Mouse (Mus musculus): ENCODE data around the gene Pitpnm1. TPM values are rescaled to one million over a fixed set of nuclear protein-coding genes. Genes with fewer than 3 reads are reported as not detected.

The Pitpnm1 gene
- total RNA-seq, 2 experiments from 2014 or later = 2.8 to 5.7 TPM

GRCm38 (mm10) chr19:4068717-4069410, 30.9 kb upstream of the Pitpnm1 start:
- no peak for DNase-seq

GRCm38 (mm10) chr19:4070311-4070710, 29.5 kb upstream of the Pitpnm1 start:
- no peak for DNase-seq

- DNase-seq = no peak
Observed at GRCm38 (mm10) chr19:4070756-4071155, 29.0 kb upstream of the Pitpnm1 start.

DNA sequence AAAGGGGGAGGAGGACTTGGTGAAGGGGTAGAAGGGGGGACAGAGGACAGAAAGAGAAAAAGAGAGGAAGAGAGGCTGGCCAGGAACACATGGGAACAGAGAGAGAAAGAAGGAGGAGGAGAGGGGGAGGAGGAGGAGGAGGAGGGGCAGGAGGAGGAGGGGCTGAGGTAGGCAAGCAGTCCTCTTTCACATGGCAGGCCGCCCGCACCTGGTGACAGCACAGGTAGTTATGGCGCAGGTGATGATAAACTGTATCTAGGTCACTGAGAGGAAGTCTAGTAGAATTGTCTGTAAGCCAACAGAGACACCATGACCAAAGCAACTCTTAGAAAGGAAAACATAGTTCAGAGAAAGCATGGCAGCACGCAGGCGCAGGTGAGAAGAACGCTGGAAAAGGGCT, 28.4 kb upstream of the Pitpnm1 start:
- DNase-seq = no peak

DNA sequence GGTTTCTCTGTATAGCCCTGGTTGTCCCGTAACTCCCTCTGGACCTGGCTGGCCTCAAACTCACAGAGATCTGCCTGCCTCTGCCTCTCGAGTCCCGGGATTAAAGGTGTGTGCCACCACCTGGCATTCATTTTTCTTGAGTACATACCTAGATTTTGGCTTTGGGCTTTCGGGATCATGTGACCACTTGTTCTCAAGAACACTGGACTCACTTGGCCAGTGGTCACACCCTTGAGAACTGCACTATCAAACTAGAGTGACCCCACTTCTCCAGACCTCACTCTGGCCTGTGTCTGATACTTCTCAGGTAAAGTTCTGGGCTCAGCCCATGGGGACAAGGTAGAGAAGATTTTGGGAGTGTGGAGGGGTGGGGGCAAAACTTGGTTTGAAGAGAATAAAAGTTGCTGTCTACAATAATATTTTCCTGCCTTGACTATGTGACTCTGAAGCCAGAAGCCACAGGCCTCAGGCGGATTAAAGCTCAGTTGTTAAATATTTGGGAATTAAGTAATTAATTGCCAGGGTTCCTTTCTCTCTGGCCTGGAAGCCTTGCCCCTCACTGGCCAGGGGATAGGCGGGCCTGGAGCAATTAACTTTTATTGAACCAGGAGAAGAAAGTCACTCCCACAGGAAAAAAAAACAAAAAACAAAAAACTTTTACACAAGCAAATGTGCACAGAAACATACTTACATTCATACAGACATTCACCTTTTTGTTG, 26.9 kb upstream of the Pitpnm1 start:
- no peak for DNase-seq

- DNase-seq = no peak
Observed at GRCm38 (mm10) chr19:4075531-4075930, 24.3 kb upstream of the Pitpnm1 start.

DNA sequence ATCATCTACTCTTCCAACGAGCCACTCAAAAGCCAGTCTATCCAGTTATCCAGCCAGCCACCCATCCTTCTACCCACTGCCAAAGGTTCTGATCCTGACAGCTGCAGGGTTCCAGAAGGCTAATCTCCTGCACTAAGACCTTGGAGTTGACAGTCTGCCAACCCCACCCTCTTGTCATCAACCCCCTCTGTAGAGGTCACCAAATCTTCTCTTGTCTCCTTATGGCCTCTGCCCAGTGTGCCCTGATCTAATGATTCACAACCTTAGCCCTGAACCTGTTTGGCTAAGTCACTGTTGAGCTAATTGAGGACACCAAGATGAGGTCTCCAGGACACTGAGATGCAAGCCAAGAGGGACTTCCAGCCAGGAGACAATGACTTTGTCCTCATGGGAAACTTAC, 20.2 kb upstream of the Pitpnm1 start:
- no peak for DNase-seq

DNA sequence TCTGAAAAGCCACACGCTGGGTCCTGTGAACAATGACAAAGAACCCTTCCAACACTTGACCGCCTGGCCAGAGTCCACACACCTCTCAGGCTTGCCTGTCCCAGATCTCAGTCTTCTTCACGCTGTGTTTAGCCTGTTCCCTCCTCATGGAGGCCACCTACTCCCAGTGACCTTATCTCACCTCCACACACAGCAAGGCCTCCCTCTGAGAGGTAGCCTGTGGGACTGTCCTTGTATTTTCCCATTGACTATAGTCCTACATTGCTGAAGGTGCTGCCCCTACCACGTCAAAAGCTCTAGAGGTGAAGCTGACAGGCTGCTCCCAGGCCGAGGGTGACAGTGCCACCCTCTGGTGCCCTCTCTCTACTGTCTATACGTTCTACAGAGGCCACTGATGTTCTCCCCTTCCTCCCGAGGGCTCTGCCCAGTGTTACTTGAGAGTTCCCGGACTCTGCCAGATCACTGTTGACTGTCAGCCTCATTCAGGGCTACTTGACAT, 19.2 kb upstream of the Pitpnm1 start:
- DNase-seq = no peak

DNA sequence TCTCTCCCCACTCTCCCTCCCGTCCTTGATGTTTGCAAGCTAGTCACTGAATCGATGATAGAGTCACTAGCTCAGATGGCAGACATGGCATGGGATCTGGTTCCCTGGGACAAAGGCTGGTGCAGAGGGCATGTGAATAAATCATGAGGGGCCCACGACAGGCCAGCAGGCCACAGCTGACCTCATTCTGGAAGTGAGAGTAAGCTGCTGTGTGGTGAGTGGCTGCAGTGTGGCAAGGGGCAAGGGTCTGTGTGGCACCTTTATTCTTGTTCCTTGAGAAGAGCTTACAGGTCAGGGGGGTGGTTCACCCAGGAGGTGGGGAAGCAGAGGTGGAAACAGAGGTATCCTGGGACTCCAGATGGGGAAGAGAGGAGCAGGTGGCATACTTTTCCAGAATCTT, 18.4 kb upstream of the Pitpnm1 start, which contains the start of gene Cabp2:
Cabp2 (plus strand) TSS at position 185 of the 400 bp plus-strand sequence.
- no peak for DNase-seq

- no peak for DNase-seq
Observed at GRCm38 (mm10) chr19:4082219-4082965, 17.4 kb upstream of the Pitpnm1 start.

GRCm38 (mm10) chr19:4083316-4083715, 16.5 kb upstream of the Pitpnm1 start:
- DNase-seq = no peak

DNA sequence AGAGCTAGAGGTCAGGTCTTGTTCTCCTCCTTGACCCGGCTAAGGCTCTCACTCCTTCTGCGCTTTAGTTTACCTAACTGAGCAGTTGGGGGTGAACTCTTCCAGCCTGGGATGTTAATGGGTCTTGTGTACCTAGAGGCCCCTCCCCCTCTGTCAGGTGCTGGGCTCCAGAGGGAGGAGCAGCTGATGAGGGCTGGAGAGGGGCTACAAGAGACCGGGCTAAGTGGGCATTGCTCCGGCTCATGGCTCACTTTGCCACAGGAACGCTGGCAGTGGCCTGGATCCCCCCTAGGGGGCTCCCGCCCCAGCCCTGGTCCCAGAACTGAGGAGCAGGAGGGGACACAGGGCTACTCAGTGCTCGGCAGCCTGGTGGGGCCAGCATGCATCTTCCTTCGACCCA, 16.0 kb upstream of the Pitpnm1 start:
- no peak for DNase-seq

- no peak for DNase-seq
Observed at GRCm38 (mm10) chr19:4084984-4085383, 14.8 kb upstream of the Pitpnm1 start.

- no peak for DNase-seq
Observed at GRCm38 (mm10) chr19:4086156-4086555, 13.6 kb upstream of the Pitpnm1 start.

- no peak for DNase-seq
Observed at GRCm38 (mm10) chr19:4087090-4087489, 12.7 kb upstream of the Pitpnm1 start.

DNA sequence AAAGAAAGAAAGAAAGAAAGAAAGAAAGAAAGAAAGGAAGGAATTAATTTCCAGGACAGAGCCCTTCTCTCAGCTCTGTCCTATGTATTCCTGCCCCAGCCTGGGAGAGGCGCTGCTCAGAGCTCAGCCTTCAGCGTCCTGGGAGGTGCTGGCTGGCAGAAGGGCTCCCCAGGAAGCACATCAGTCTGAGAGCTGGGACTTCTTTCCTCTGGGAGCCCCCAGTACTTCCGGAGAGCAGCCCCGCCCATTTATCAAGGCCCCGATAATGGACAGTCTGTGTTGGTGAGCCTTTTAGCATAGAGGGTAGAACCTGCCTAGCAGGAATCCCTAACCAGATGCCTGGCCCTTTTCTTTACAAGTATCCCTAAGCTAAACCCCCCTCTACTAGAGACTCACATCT, 11.7 kb upstream of the Pitpnm1 start:
- no peak for DNase-seq

DNA sequence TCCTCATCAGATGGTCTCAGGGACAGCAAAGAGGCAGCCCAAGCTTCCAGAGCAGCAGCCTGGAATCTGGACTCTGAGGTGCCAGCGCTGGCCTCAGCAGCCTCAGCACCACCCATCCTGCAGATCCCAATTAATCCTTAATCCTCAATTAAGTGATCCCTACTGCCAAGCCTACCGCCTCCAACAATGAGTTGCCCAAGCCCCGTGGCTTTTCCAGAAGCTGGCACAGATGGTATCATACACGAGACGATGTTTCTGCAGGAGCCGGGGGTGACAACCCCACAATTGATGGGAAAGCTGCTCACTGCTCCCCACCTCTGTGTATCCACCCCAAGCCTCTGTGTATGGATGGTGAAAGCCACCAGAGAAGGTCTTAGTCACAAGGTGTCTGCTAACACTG, 10.7 kb upstream of the Pitpnm1 start:
- no peak for DNase-seq

DNA sequence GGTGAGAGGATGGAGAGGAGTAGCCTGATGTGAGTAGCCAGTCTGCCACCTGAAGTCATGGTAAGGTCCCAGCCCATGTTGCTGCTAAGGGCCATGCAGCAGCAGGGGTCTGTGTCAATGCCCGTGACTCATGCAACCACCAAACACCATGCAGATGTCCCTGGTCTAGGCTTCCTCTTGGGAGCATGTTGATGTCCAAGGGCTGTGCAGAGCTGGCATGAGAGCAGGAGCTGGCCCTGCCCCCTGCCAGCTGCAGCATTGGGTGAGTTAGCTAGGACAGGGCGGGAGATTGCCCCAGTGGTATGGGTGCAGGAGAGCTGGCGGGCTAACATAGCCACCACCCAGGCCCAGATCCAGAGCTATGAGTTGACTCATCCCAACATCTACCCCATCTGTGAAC, 9.4 kb upstream of the Pitpnm1 start:
- no peak for DNase-seq

DNA sequence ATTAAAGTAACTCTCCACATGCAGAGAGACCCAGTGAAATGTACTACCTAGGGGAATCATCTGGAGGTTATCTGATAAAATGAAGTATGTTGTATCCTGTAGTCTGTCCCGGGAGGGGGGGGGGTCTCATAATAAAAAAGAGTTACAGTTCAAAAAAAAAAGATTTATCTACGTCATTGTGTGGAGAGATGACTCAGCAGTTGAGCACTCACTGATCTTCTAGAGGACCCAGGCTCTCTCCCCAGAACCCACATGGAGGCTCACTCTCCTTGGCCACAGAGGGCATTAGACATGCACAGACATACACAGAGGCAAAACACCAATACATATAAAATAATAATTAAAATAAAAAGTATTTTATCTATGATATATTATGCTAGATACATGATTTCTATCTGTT, 8.4 kb upstream of the Pitpnm1 start:
- DNase-seq = no peak

DNA sequence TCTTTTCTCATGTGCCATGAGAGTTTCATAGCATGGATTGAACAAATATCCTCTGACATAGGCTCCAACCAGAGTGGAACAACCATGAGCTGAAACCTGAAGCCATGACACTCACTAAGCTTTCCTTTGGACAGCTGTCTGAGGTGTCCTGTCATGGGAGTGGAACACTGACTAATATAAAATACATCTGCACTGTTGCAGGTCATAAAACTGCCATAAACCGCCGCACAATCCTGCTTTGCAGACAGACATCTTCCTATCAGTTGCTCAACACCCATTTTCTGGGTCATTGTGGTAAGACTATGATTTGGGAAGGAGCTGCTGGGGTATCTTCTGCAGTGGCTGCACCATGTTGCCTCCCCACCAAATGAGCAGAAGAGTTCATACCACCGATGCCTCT, 7.0 kb upstream of the Pitpnm1 start:
- DNase-seq = no peak

DNA sequence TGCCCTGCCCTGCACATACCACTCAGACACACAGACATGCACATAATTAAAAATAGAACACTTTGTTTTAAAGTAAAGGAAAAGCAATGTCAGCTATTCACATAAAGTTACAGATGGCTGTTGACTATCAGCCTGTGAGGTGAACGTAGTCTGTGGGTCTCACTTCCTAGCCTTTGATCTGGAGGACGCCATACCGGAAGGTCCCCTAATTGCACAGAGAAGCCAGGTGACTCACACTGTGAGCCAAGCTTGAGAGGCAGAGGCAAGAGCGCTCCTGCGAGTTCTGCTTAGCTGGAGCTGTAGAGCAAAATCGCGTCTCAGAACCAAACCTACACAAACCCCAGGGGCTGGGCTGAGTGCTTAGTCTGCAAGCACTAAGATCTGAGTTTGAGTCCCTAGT, 6.0 kb upstream of the Pitpnm1 start:
- no peak for DNase-seq

DNA sequence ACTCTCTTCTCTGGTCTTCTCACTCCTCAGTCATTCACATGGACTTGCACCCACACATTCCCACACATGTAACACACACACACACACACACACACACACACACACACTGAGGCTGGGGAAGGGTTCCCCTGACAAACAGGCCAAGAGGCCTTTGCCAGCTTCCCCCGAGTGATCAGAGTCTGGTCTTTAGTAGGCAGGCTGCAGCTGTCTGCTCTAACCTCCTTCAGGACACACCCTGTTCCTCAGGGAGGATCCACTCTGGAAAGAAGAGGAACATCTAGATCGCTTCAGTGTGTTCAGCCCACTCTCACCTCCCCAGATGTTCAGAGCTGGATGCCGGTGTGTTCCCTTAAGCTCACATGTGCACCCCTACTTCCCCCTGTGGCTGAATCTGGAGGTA, 5.5 kb upstream of the Pitpnm1 start:
- no peak for DNase-seq

GRCm38 (mm10) chr19:4094774-4095303, 5.0 kb upstream of the Pitpnm1 start:
- no peak for DNase-seq
